Comparison of ENCODE assay signal across 10 mouse cellular contexts in genomic region chr7:19137380-19137779, GRCm38 (mm10). TPM values are rescaled to one million over a fixed set of nuclear protein-coding genes. Genes with fewer than 3 reads are reported as not detected.
DNase-seq lines count a peak whose midpoint lies in the region; ATAC-seq and TF ChIP-seq lines count a peak whose summit lies in the region.
"Had no signal": no experiment of that assay in that cellular context is flagged by ENCODE, and none has a peak within 500 bp of the region (broad histone marks: within the 10 kb centered on the region; RNA-seq: fewer than 3 reads in every experiment).

No protein-coding gene starts in this region.

- TF ChIP-seq CTCF in forebrain, postnatal 0 days (IDR thresholded peaks at IDR 0.05; ENCODE audit: low read depth), result peak; percentile 64

- H3K27ac ChIP-seq in forebrain, postnatal 0 days (ENCODE audit: low read depth, low read length), result no peak overlapping the region
- no peak overlapping the region for H3K27ac ChIP-seq in forebrain, embryonic 13.5 days
- no peak overlapping the region for H3K27ac ChIP-seq in midbrain, embryonic 10.5 days (replicated peaks)
- H3K27ac ChIP-seq in midbrain, embryonic 15.5 days, result no peak overlapping the region
- H3K27ac ChIP-seq: heart, embryonic 13.5 days had no signal

- no peak overlapping the region for H3K4me2 ChIP-seq in forebrain, postnatal 0 days (ENCODE audit: low read depth)
- no peak overlapping the region for H3K4me2 ChIP-seq in forebrain, embryonic 13.5 days
- no peak overlapping the region for H3K4me2 ChIP-seq in midbrain, embryonic 15.5 days
- H3K4me2 ChIP-seq: heart, embryonic 13.5 days had no signal

- peak; percentile 45; the same call in 1 of the 2 replicates for ATAC-seq in forebrain, postnatal 0 days
- ATAC-seq in forebrain, embryonic 13.5 days, result no peak
- ATAC-seq in midbrain, embryonic 15.5 days (replicated peaks), result no peak
- peak; percentile 78 for ATAC-seq in megakaryocyte progenitor cell, adult 5-6 weeks (replicated peaks; ENCODE audit: poor library complexity)
- ATAC-seq in inflammation-experienced regulatory T-cells, adult 6 months, result no peak

- H3K27me3 ChIP-seq in forebrain, postnatal 0 days (ENCODE audit: insufficient read depth, low read length), result no peaks in the 10 kb centered on the region
- no peaks in the 10 kb centered on the region for H3K27me3 ChIP-seq in forebrain, embryonic 13.5 days
- no peaks in the 10 kb centered on the region for H3K27me3 ChIP-seq in midbrain, embryonic 10.5 days (ENCODE audit: low read depth, poor library complexity, severe bottlenecking)
- H3K27me3 ChIP-seq in midbrain, embryonic 15.5 days (replicated peaks), result no peaks in the 10 kb centered on the region
- H3K27me3 ChIP-seq: heart, embryonic 13.5 days; megakaryocyte, embryonic 14.5 days had no signal

- no peaks in the 10 kb centered on the region for H3K9me3 ChIP-seq in forebrain, postnatal 0 days (ENCODE audit: low read length)
- no peaks in the 10 kb centered on the region for H3K9me3 ChIP-seq in forebrain, embryonic 13.5 days (replicated peaks)
- H3K9me3 ChIP-seq in midbrain, embryonic 10.5 days (replicated peaks), result no peaks in the 10 kb centered on the region
- no peaks in the 10 kb centered on the region for H3K9me3 ChIP-seq in midbrain, embryonic 15.5 days
- H3K9me3 ChIP-seq: heart, embryonic 13.5 days; megakaryocyte, embryonic 14.5 days had no signal

- H3K36me3 ChIP-seq in forebrain, postnatal 0 days (ENCODE audit: insufficient read depth), result peaks cover 60% of the 10 kb centered on the region
- H3K36me3 ChIP-seq in forebrain, embryonic 13.5 days (ENCODE audit: poor library complexity, severe bottlenecking), result peaks cover 78% of the 10 kb centered on the region
- H3K36me3 ChIP-seq in midbrain, embryonic 10.5 days, result peaks cover 81% of the 10 kb centered on the region
- peaks cover 22% of the 10 kb centered on the region; the same call in 1 of the 2 replicates for H3K36me3 ChIP-seq in midbrain, embryonic 15.5 days (replicated peaks)

- no peak overlapping the region for H3K4me3 ChIP-seq in forebrain, postnatal 0 days (ENCODE audit: low read depth, low read length)
- no peak overlapping the region for H3K4me3 ChIP-seq in forebrain, embryonic 13.5 days
- H3K4me3 ChIP-seq in midbrain, embryonic 10.5 days, result no peak overlapping the region
- no peak overlapping the region for H3K4me3 ChIP-seq in midbrain, embryonic 15.5 days
- H3K4me3 ChIP-seq: heart, embryonic 13.5 days; megakaryocyte, embryonic 14.5 days had no signal

- no peaks in the 10 kb centered on the region for H3K4me1 ChIP-seq in forebrain, postnatal 0 days (ENCODE audit: insufficient read depth)
- no peaks in the 10 kb centered on the region for H3K4me1 ChIP-seq in forebrain, embryonic 13.5 days
- H3K4me1 ChIP-seq in midbrain, embryonic 10.5 days, result no peaks in the 10 kb centered on the region
- no peaks in the 10 kb centered on the region for H3K4me1 ChIP-seq in midbrain, embryonic 15.5 days

- no peak overlapping the region for H3K9ac ChIP-seq in forebrain, postnatal 0 days
- H3K9ac ChIP-seq in forebrain, embryonic 13.5 days, result no peak overlapping the region
- H3K9ac ChIP-seq in midbrain, embryonic 15.5 days, result no peak overlapping the region
- H3K9ac ChIP-seq: heart, embryonic 13.5 days had no signal

- WGBS in forebrain, postnatal 0 days, result 39% methylated on average over 5 of the region's 5 CpGs
- 46% methylated on average over 5 of the region's 5 CpGs for WGBS in forebrain, embryonic 13.5 days
- 50% methylated on average over 5 of the region's 5 CpGs for WGBS in midbrain, embryonic 10.5 days
- WGBS in midbrain, embryonic 15.5 days, result 53% methylated on average over 5 of the region's 5 CpGs

- DNase-seq in forebrain, postnatal 0 days, result peak; percentile 62
- peak; percentile 41 for DNase-seq in midbrain, embryonic 10.5 days (ENCODE audit: low spot score)
- peak; percentile 72 for DNase-seq in R1 (ENCODE audit: low read depth, low spot score)
- DNase-seq in induced T-regulatory cell, adult 2 months (ENCODE audit: low read depth), result peak; percentile 68

RNA-seq across cellular contexts. Expression of gene Qpctl, which starts 11.7 kb away (rescaled TPM):
- total RNA-seq in forebrain, postnatal 0 days (2014; rRNA removed), result 12.3 and 14.4 TPM in 2 replicates
- 19.8 and 23.3 TPM in 2 replicates for polyA plus RNA-seq in forebrain, postnatal 0 days (2015; fragmentation: Nextera tagmentation; extraction: Ambion mirVana)
- polyA plus RNA-seq in forebrain, embryonic 13.5 days (2015; fragmentation: Nextera tagmentation; extraction: Ambion mirVana), result 16.5 and 17.7 TPM in 2 replicates
- 17.0 and 21.2 TPM in 2 replicates for polyA plus RNA-seq in midbrain, embryonic 10.5 days (2016; fragmentation: Nextera tagmentation; extraction: Ambion mirVana)
- 26.4 and 27.0 TPM in 2 replicates for polyA plus RNA-seq in midbrain, embryonic 15.5 days (2015; fragmentation: Nextera tagmentation; extraction: Ambion mirVana)
- 6.5 and 6.9 TPM in 2 replicates for total RNA-seq in megakaryocyte progenitor cell, adult 5-6 weeks (2015)
- 3.4 and 5.6 TPM in 2 replicates for total RNA-seq in megakaryocyte progenitor cell, adult 5-6 weeks (2017)
- 10 to 100 TPM in 1 of 3 experiments, 1 to 10 TPM in 2; 7.7 to 10.0 (median 8.5) TPM for polyA plus RNA-seq in inflammation-experienced regulatory T-cells, adult 6 months (2017; shearing (Covaris generic))

RNA-seq across cellular contexts. Expression of gene Snrpd2, which starts 12.1 kb away (rescaled TPM):
- total RNA-seq in forebrain, postnatal 0 days (2014; rRNA removed), result 50.0 and 88.1 TPM in 2 replicates
- polyA plus RNA-seq in forebrain, postnatal 0 days (2015; fragmentation: Nextera tagmentation; extraction: Ambion mirVana), result 124 and 172 TPM in 2 replicates
- polyA plus RNA-seq in forebrain, embryonic 13.5 days (2015; fragmentation: Nextera tagmentation; extraction: Ambion mirVana), result 159 and 164 TPM in 2 replicates
- 168 and 180 TPM in 2 replicates for polyA plus RNA-seq in midbrain, embryonic 10.5 days (2016; fragmentation: Nextera tagmentation; extraction: Ambion mirVana)
- polyA plus RNA-seq in midbrain, embryonic 15.5 days (2015; fragmentation: Nextera tagmentation; extraction: Ambion mirVana), result 109 and 112 TPM in 2 replicates
- 106 and 117 TPM in 2 replicates for total RNA-seq in megakaryocyte progenitor cell, adult 5-6 weeks (2015)
- total RNA-seq in megakaryocyte progenitor cell, adult 5-6 weeks (2017), result 78.6 and 83.9 TPM in 2 replicates
- 10 to 100 TPM; 73.5 to 94.3 (median 75.9) TPM for polyA plus RNA-seq in inflammation-experienced regulatory T-cells, adult 6 months (2017; shearing (Covaris generic))

RNA-seq across cellular contexts. Expression of gene Fbxo46, which starts 17.7 kb away (rescaled TPM):
- total RNA-seq in forebrain, postnatal 0 days (2014; rRNA removed), result 19.8 and 22.8 TPM in 2 replicates
- 8.4 and 11.9 TPM in 2 replicates for polyA plus RNA-seq in forebrain, postnatal 0 days (2015; fragmentation: Nextera tagmentation; extraction: Ambion mirVana)
- polyA plus RNA-seq in forebrain, embryonic 13.5 days (2015; fragmentation: Nextera tagmentation; extraction: Ambion mirVana), result 19.1 and 22.2 TPM in 2 replicates
- 17.6 and 19.4 TPM in 2 replicates for polyA plus RNA-seq in midbrain, embryonic 10.5 days (2016; fragmentation: Nextera tagmentation; extraction: Ambion mirVana)
- polyA plus RNA-seq in midbrain, embryonic 15.5 days (2015; fragmentation: Nextera tagmentation; extraction: Ambion mirVana), result 21.1 and 21.4 TPM in 2 replicates
- total RNA-seq in megakaryocyte progenitor cell, adult 5-6 weeks (2015), result 2.0 and 2.1 TPM in 2 replicates
- total RNA-seq in megakaryocyte progenitor cell, adult 5-6 weeks (2017), result 4.2 and 5.0 TPM in 2 replicates
- 10 to 100 TPM; 18.3 to 20.6 (median 20.0) TPM for polyA plus RNA-seq in inflammation-experienced regulatory T-cells, adult 6 months (2017; shearing (Covaris generic))

RNA-seq across cellular contexts. Expression of gene Gm4969, which starts 19.2 kb away (rescaled TPM):
- 5.3 and 8.9 TPM in 2 replicates for total RNA-seq in forebrain, postnatal 0 days (2014; rRNA removed)
- 8.3 and 10.6 TPM in 2 replicates for polyA plus RNA-seq in forebrain, postnatal 0 days (2015; fragmentation: Nextera tagmentation; extraction: Ambion mirVana)
- 1.2 and 1.4 TPM in 2 replicates for polyA plus RNA-seq in forebrain, embryonic 13.5 days (2015; fragmentation: Nextera tagmentation; extraction: Ambion mirVana)
- 1.1 TPM in 2 replicates for polyA plus RNA-seq in midbrain, embryonic 10.5 days (2016; fragmentation: Nextera tagmentation; extraction: Ambion mirVana)
- 6.9 and 7.3 TPM in 2 replicates for polyA plus RNA-seq in midbrain, embryonic 15.5 days (2015; fragmentation: Nextera tagmentation; extraction: Ambion mirVana)
- total RNA-seq in megakaryocyte progenitor cell, adult 5-6 weeks (2015), result 0.24 and 0.57 TPM in 2 replicates
- total RNA-seq in megakaryocyte progenitor cell, adult 5-6 weeks (2017), result 0.03 and 0.42 TPM in 2 replicates
- under 1 TPM in 1 of 3 experiments, not detected in 2; 0.11 TPM for polyA plus RNA-seq in inflammation-experienced regulatory T-cells, adult 6 months (2017; shearing (Covaris generic))

RNA-seq across cellular contexts. Expression of gene Gipr, which starts 28.5 kb away (rescaled TPM):
- 16.9 and 20.2 TPM in 2 replicates for total RNA-seq in forebrain, postnatal 0 days (2014; rRNA removed)
- 5.3 and 8.0 TPM in 2 replicates for polyA plus RNA-seq in forebrain, postnatal 0 days (2015; fragmentation: Nextera tagmentation; extraction: Ambion mirVana)
- polyA plus RNA-seq in forebrain, embryonic 13.5 days (2015; fragmentation: Nextera tagmentation; extraction: Ambion mirVana), result 5.2 and 6.6 TPM in 2 replicates
- 0.60 and 1.5 TPM in 2 replicates for polyA plus RNA-seq in midbrain, embryonic 10.5 days (2016; fragmentation: Nextera tagmentation; extraction: Ambion mirVana)
- 3.5 and 4.3 TPM in 2 replicates for polyA plus RNA-seq in midbrain, embryonic 15.5 days (2015; fragmentation: Nextera tagmentation; extraction: Ambion mirVana)
- total RNA-seq in megakaryocyte progenitor cell, adult 5-6 weeks (2015), result not detected in 2 replicates
- total RNA-seq in megakaryocyte progenitor cell, adult 5-6 weeks (2017), result not detected in 2 replicates
- not detected for polyA plus RNA-seq in inflammation-experienced regulatory T-cells, adult 6 months (2017; shearing (Covaris generic))

Comparison
In these comparisons a context has a peak if more than half of its experiments do, and no peak if none do; other contexts are left out.
1. ATAC-seq: peak in forebrain, postnatal 0 days (single experiment) and megakaryocyte progenitor cell, adult 5-6 weeks (single experiment); none in forebrain, embryonic 13.5 days (single experiment), midbrain, embryonic 15.5 days (single experiment) and inflammation-experienced regulatory T-cells, adult 6 months (single experiment).
2. Peak in every context shown above with its lines, with median percentiles within 50 percentile points of each other: DNase-seq.